Mouse (Mus musculus): ENCODE data around the gene Srp9. TPM values are rescaled to one million over a fixed set of nuclear protein-coding genes. Genes with fewer than 3 reads are reported as not detected.

The Srp9 gene
- polyA plus RNA-seq, 1 experiment from 2014 or later, result 131 TPM

GRCm38 (mm10) chr1:182102706-182103105, 21.8 kb upstream of the Srp9 start:
- no peaks in the 10 kb centered on the region for H3K36me3 ChIP-seq (ENCODE audit: insufficient read depth, low read length)
- no peaks in the 10 kb centered on the region for H3K9me3 ChIP-seq (ENCODE audit: low read length)
- H3K9ac ChIP-seq (replicated peaks; ENCODE audit: low read length), result no peak overlapping the region
- no peak overlapping the region for H3K4me3 ChIP-seq (ENCODE audit: low read length)
- ATAC-seq (ENCODE audit: low FRiP score, low TSS enrichment), result no peak
- no peak overlapping the region for H3K4me2 ChIP-seq (replicated peaks; ENCODE audit: low read depth, low read length)
- H3K27ac ChIP-seq (ENCODE audit: low read length), result no peak overlapping the region
- no peaks in the 10 kb centered on the region for H3K27me3 ChIP-seq (ENCODE audit: insufficient read depth, low read length)
- peaks cover 13% of the 10 kb centered on the region for H3K4me1 ChIP-seq (ENCODE audit: insufficient read depth, low read length)

GRCm38 (mm10) chr1:182103436-182103835, 21.1 kb upstream of the Srp9 start:
- Histone ChIP-seq H3K4me3 (ENCODE audit: low read length) (no peak overlapping the region), H3K27me3 (ENCODE audit: insufficient read depth, low read length) (no peaks in the 10 kb centered on the region)
- 66% methylated on average over 11 of the region's 11 CpGs for WGBS

GRCm38 (mm10) chr1:182105023-182105422, 19.5 kb upstream of the Srp9 start:
- no peak for ATAC-seq (ENCODE audit: low FRiP score, low TSS enrichment)
- Histone ChIP-seq H3K27ac (ENCODE audit: low read length) (no peak overlapping the region), H3K4me1 (ENCODE audit: insufficient read depth, low read length) (peaks cover 13% of the 10 kb centered on the region), H3K27me3 (ENCODE audit: insufficient read depth, low read length) (no peaks in the 10 kb centered on the region), H3K9ac (replicated peaks; ENCODE audit: low read length) (no peak overlapping the region), H3K4me3 (ENCODE audit: low read length) (no peak overlapping the region), H3K9me3 (ENCODE audit: low read length) (no peaks in the 10 kb centered on the region), H3K36me3 (ENCODE audit: insufficient read depth, low read length) (no peaks in the 10 kb centered on the region), H3K4me2 (replicated peaks; ENCODE audit: low read depth, low read length) (no peak overlapping the region)
- 38% methylated on average over 3 of the region's 3 CpGs for WGBS

More at GRCm38 (mm10) chr1:182103436-182103835, 21.1 kb upstream of the Srp9 start:
- Histone ChIP-seq H3K4me2 (replicated peaks; ENCODE audit: low read depth, low read length) (no peak overlapping the region), H3K36me3 (ENCODE audit: insufficient read depth, low read length) (no peaks in the 10 kb centered on the region), H3K4me1 (ENCODE audit: insufficient read depth, low read length) (peaks cover 13% of the 10 kb centered on the region), H3K27ac (ENCODE audit: low read length) (no peak overlapping the region), H3K9me3 (ENCODE audit: low read length) (no peaks in the 10 kb centered on the region), H3K9ac (replicated peaks; ENCODE audit: low read length) (no peak overlapping the region)
- no peak for ATAC-seq (ENCODE audit: low FRiP score, low TSS enrichment)

GRCm38 (mm10) chr1:182107251-182107650, 17.3 kb upstream of the Srp9 start:
- Histone ChIP-seq H3K27me3 (ENCODE audit: insufficient read depth, low read length) (no peaks in the 10 kb centered on the region), H3K4me1 (ENCODE audit: insufficient read depth, low read length) (peaks cover 6% of the 10 kb centered on the region), H3K27ac (ENCODE audit: low read length) (no peak overlapping the region), H3K9ac (replicated peaks; ENCODE audit: low read length) (no peak overlapping the region), H3K36me3 (ENCODE audit: insufficient read depth, low read length) (no peaks in the 10 kb centered on the region), H3K9me3 (ENCODE audit: low read length) (no peaks in the 10 kb centered on the region), H3K4me2 (replicated peaks; ENCODE audit: low read depth, low read length) (no peak overlapping the region), H3K4me3 (ENCODE audit: low read length) (no peak overlapping the region)
- whole genome bisulfite sequencing, result 84% methylated on average over 9 of the region's 9 CpGs
- ATAC-seq (ENCODE audit: low FRiP score, low TSS enrichment), result no peak

- Histone ChIP-seq H3K27me3 (ENCODE audit: insufficient read depth, low read length) (no peaks in the 10 kb centered on the region), H3K4me1 (ENCODE audit: insufficient read depth, low read length) (peaks cover 1% of the 10 kb centered on the region), H3K36me3 (ENCODE audit: insufficient read depth, low read length) (no peaks in the 10 kb centered on the region), H3K27ac (ENCODE audit: low read length) (no peak overlapping the region), H3K4me3 (ENCODE audit: low read length) (no peak overlapping the region), H3K9me3 (ENCODE audit: low read length) (no peaks in the 10 kb centered on the region), H3K4me2 (replicated peaks; ENCODE audit: low read depth, low read length) (no peak overlapping the region), H3K9ac (replicated peaks; ENCODE audit: low read length) (no peak overlapping the region)
- no peak for ATAC-seq (ENCODE audit: low FRiP score, low TSS enrichment)
- 56% methylated on average over 13 of the region's 13 CpGs for WGBS
Observed at GRCm38 (mm10) chr1:182108397-182109099, 16.0 kb upstream of the Srp9 start.

- Histone ChIP-seq H3K27me3 (ENCODE audit: insufficient read depth, low read length) (no peaks in the 10 kb centered on the region), H3K4me2 (replicated peaks; ENCODE audit: low read depth, low read length) (no peak overlapping the region), H3K27ac (ENCODE audit: low read length) (no peak overlapping the region), H3K36me3 (ENCODE audit: insufficient read depth, low read length) (no peaks in the 10 kb centered on the region), H3K4me1 (ENCODE audit: insufficient read depth, low read length) (peaks cover 13% of the 10 kb centered on the region), H3K4me3 (ENCODE audit: low read length) (no peak overlapping the region), H3K9ac (replicated peaks; ENCODE audit: low read length) (no peak overlapping the region), H3K9me3 (ENCODE audit: low read length) (no peaks in the 10 kb centered on the region)
- no peak for ATAC-seq (ENCODE audit: low FRiP score, low TSS enrichment)
- WGBS, result 88% methylated on average over 11 of the region's 11 CpGs
Observed at GRCm38 (mm10) chr1:182110185-182110584, 14.4 kb upstream of the Srp9 start.

GRCm38 (mm10) chr1:182110708-182111385, 13.7 kb upstream of the Srp9 start:
- H3K4me1 ChIP-seq (ENCODE audit: insufficient read depth, low read length), result peaks cover 13% of the 10 kb centered on the region
- no peaks in the 10 kb centered on the region for H3K36me3 ChIP-seq (ENCODE audit: insufficient read depth, low read length)
- H3K9me3 ChIP-seq (ENCODE audit: low read length), result no peaks in the 10 kb centered on the region
- no peak overlapping the region for H3K27ac ChIP-seq (ENCODE audit: low read length)
- H3K4me2 ChIP-seq (replicated peaks; ENCODE audit: low read depth, low read length), result no peak overlapping the region
- WGBS, result 73% methylated on average over 15 of the region's 15 CpGs
- H3K27me3 ChIP-seq (ENCODE audit: insufficient read depth, low read length), result no peaks in the 10 kb centered on the region
- H3K4me3 ChIP-seq (ENCODE audit: low read length), result no peak overlapping the region
- ATAC-seq (ENCODE audit: low FRiP score, low TSS enrichment), result no peak
- no peak overlapping the region for H3K9ac ChIP-seq (replicated peaks; ENCODE audit: low read length)

- WGBS, result 76% methylated on average over 14 of the region's 14 CpGs
- H3K4me1 ChIP-seq (ENCODE audit: insufficient read depth, low read length), result peaks cover 13% of the 10 kb centered on the region
- no peak overlapping the region for H3K9ac ChIP-seq (replicated peaks; ENCODE audit: low read length)
- no peak overlapping the region for H3K4me3 ChIP-seq (ENCODE audit: low read length)
- H3K36me3 ChIP-seq (ENCODE audit: insufficient read depth, low read length), result no peaks in the 10 kb centered on the region
- no peak overlapping the region for H3K27ac ChIP-seq (ENCODE audit: low read length)
- no peaks in the 10 kb centered on the region for H3K27me3 ChIP-seq (ENCODE audit: insufficient read depth, low read length)
- no peaks in the 10 kb centered on the region for H3K9me3 ChIP-seq (ENCODE audit: low read length)
- ATAC-seq (ENCODE audit: low FRiP score, low TSS enrichment), result peak; percentile 13; the same call in 1 of the 2 replicates
- no peak overlapping the region for H3K4me2 ChIP-seq (replicated peaks; ENCODE audit: low read depth, low read length)
Observed at GRCm38 (mm10) chr1:182111386-182112317, 12.9 kb upstream of the Srp9 start.

- Histone ChIP-seq H3K36me3 (ENCODE audit: insufficient read depth, low read length) (no peaks in the 10 kb centered on the region), H3K27me3 (ENCODE audit: insufficient read depth, low read length) (no peaks in the 10 kb centered on the region), H3K9ac (replicated peaks; ENCODE audit: low read length) (no peak overlapping the region), H3K4me1 (ENCODE audit: insufficient read depth, low read length) (peaks cover 13% of the 10 kb centered on the region), H3K9me3 (ENCODE audit: low read length) (no peaks in the 10 kb centered on the region), H3K4me2 (replicated peaks; ENCODE audit: low read depth, low read length) (no peak overlapping the region), H3K27ac (ENCODE audit: low read length) (no peak overlapping the region), H3K4me3 (ENCODE audit: low read length) (no peak overlapping the region)
- 90% methylated on average over 15 of the region's 15 CpGs for WGBS
- no peak for ATAC-seq (ENCODE audit: low FRiP score, low TSS enrichment)
Observed at GRCm38 (mm10) chr1:182112385-182112784, 12.2 kb upstream of the Srp9 start.
